Mouse (Mus musculus) small intestine, adult 2 months (tissue): Measurements from ENCODE around the gene Rassf8.

ENCODE experiments used
- CTCF ChIP-seq: fragments of 200-500 bp; IDR thresholded peaks from 2 replicates; pipeline ENCODE4 v1.5.1; 2012; ENCODE audit warnings: low read depth, mild to moderate bottlenecking, control low read depth, inconsistent platforms, low read length, moderate library complexity, mixed read lengths; ENCODE audit not compliant: insufficient replicate concordance, insufficient read length; ENCODE audit errors: extremely low read depth
- POLR2A ChIP-seq: fragments of 200-500 bp; IDR thresholded peaks from 2 replicates; pipeline ENCODE4 v1.6.1; 2012; ENCODE audit warnings: low read depth, mild to moderate bottlenecking, control low read depth, inconsistent platforms, low read length, moderate library complexity

GRCm38 (mm10) chr6:145713241-145714114, 33.1 kb upstream of the Rassf8 start:
- TF ChIP-seq POLR2A (no peak), CTCF (no peak)
